In the genomic region with DNA sequence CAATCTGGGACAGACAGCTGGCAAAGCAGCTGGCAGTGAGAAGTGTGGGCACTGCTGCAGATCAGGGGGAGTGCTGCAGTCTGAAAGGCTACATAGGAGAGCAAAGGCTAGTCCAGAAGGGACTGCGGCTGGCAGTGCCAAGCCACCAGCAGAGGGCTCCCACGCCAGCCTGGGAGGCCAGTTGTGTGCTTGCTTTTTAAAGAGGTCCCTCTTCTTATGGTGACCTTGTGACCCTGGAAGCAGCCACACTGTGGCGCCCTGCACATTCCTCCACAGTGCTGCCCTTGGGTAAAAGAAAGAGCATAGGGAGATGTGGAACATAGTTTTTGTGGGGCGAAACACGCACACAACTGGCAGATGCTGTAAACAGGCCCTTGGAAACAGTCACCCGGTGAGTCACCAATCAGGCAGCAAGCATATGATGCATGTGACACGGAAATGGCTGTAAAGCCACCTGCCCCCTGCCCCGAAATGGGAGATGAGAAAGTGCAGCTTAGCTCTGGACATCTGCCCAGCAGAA, we compare ENCODE assay signal across 9 mouse cellular contexts. TPM values are rescaled to one million over a fixed set of nuclear protein-coding genes. Genes with fewer than 3 reads are reported as not detected.
DNase-seq lines count a peak whose midpoint lies in the region; ATAC-seq and TF ChIP-seq lines count a peak whose summit lies in the region.
"Had no signal": no experiment of that assay in that cellular context is flagged by ENCODE, and none has a peak within 500 bp of the region (broad histone marks: within the 10 kb centered on the region; RNA-seq: fewer than 3 reads in every experiment).

No protein-coding gene starts in this region.

- no peak overlapping the region for H3K4me3 ChIP-seq in hindbrain, postnatal 0 days (ENCODE audit: low read length)
- no peak overlapping the region for H3K4me3 ChIP-seq in hindbrain, embryonic 12.5 days
- no peak overlapping the region for H3K4me3 ChIP-seq in bone marrow, adult 2 months (replicated peaks; ENCODE audit: control insufficient read depth, low read depth, low read length)
- H3K4me3 ChIP-seq in embryonic facial prominence, embryonic 10.5 days, result no peak overlapping the region
- H3K4me3 ChIP-seq: forebrain, embryonic 12.5 days had no signal

- TF ChIP-seq POLR2A in bone marrow, adult 2 months (IDR thresholded peaks at IDR 0.05; ENCODE audit: borderline replicate concordance, control insufficient read depth, low read depth, low read length), result no peak

- H3K9me3 ChIP-seq in hindbrain, postnatal 0 days (ENCODE audit: low read length), result no peaks in the 10 kb centered on the region
- no peaks in the 10 kb centered on the region for H3K9me3 ChIP-seq in hindbrain, embryonic 12.5 days (replicated peaks)
- H3K9me3 ChIP-seq in embryonic facial prominence, embryonic 10.5 days, result no peaks in the 10 kb centered on the region
- H3K9me3 ChIP-seq: forebrain, embryonic 12.5 days had no signal

- no peak overlapping the region for H3K27ac ChIP-seq in hindbrain, postnatal 0 days
- H3K27ac ChIP-seq in hindbrain, embryonic 12.5 days, result no peak overlapping the region
- no peak overlapping the region for H3K27ac ChIP-seq in bone marrow, adult 2 months (ENCODE audit: control insufficient read depth, insufficient read depth, low read depth, low read length, poor library complexity)
- H3K27ac ChIP-seq in embryonic facial prominence, embryonic 10.5 days (replicated peaks), result no peak overlapping the region
- H3K27ac ChIP-seq: forebrain, embryonic 12.5 days had no signal

- no peaks in the 10 kb centered on the region for H3K4me1 ChIP-seq in hindbrain, postnatal 0 days (ENCODE audit: insufficient read depth, low read length)
- H3K4me1 ChIP-seq in hindbrain, embryonic 12.5 days, result no peaks in the 10 kb centered on the region
- H3K4me1 ChIP-seq in bone marrow, adult 2 months (ENCODE audit: control insufficient read depth, insufficient read depth, low read length), result no peaks in the 10 kb centered on the region; the same call in 1 of the 2 replicates
- H3K4me1 ChIP-seq in embryonic facial prominence, embryonic 10.5 days, result peaks cover 7% of the 10 kb centered on the region
- H3K4me1 ChIP-seq: forebrain, embryonic 12.5 days had no signal

- no peak overlapping the region for H3K4me2 ChIP-seq in hindbrain, postnatal 0 days (ENCODE audit: low read depth, low read length)
- no peak overlapping the region for H3K4me2 ChIP-seq in hindbrain, embryonic 12.5 days (replicated peaks)
- H3K4me2 ChIP-seq: forebrain, embryonic 12.5 days had no signal

- peaks cover 20% of the 10 kb centered on the region for H3K36me3 ChIP-seq in hindbrain, postnatal 0 days (ENCODE audit: insufficient read depth, low read length)
- peaks cover 33% of the 10 kb centered on the region for H3K36me3 ChIP-seq in hindbrain, embryonic 12.5 days
- peaks cover 61% of the 10 kb centered on the region for H3K36me3 ChIP-seq in embryonic facial prominence, embryonic 10.5 days (replicated peaks)

- ATAC-seq in hindbrain, postnatal 0 days, result no peak
- no peak for ATAC-seq in hindbrain, embryonic 12.5 days (ENCODE audit: low FRiP score)

- WGBS in hindbrain, postnatal 0 days, result 56% methylated on average over 8 of the region's 8 CpGs
- 66% methylated on average over 8 of the region's 8 CpGs for WGBS in hindbrain, embryonic 12.5 days
- WGBS in bone marrow, adult 2 months, result 90% methylated on average over 8 of the region's 8 CpGs
- 67% methylated on average over 8 of the region's 8 CpGs for WGBS in embryonic facial prominence, embryonic 10.5 days

- peak; percentile 57 for TF ChIP-seq CTCF in hindbrain, postnatal 0 days (IDR thresholded peaks at IDR 0.05; ENCODE audit: low read depth)
- peak; percentile 50; the same call in 1 of the 2 replicates for TF ChIP-seq CTCF in bone marrow, adult 2 months (IDR thresholded peaks at IDR 0.05; ENCODE audit: control insufficient read depth, insufficient read depth, low read length)

- H3K27me3 ChIP-seq in hindbrain, postnatal 0 days (ENCODE audit: insufficient read depth, low read length), result no peaks in the 10 kb centered on the region
- no peaks in the 10 kb centered on the region for H3K27me3 ChIP-seq in hindbrain, embryonic 12.5 days
- no peaks in the 10 kb centered on the region for H3K27me3 ChIP-seq in embryonic facial prominence, embryonic 10.5 days (replicated peaks; ENCODE audit: low read depth, poor library complexity, severe bottlenecking)
- H3K27me3 ChIP-seq: forebrain, embryonic 12.5 days had no signal

- H3K9ac ChIP-seq in hindbrain, postnatal 0 days (replicated peaks; ENCODE audit: low read length), result no peak overlapping the region
- H3K9ac ChIP-seq in hindbrain, embryonic 12.5 days, result no peak overlapping the region
- H3K9ac ChIP-seq: forebrain, embryonic 12.5 days had no signal

- no peak for DNase-seq in hindbrain, postnatal 0 days (ENCODE audit: low spot score)
- peak; percentile 35 for DNase-seq in thymus, postnatal 4 days
- no peak for DNase-seq in thymus, postnatal 36 days
- no peak for DNase-seq in embryonic facial prominence, embryonic 10.5 days (ENCODE audit: low spot score)
- DNase-seq in cerebellum, adult 8-10 months, result no peak
- DNase-seq: cerebellum, postnatal 14 days had no signal

RNA-seq across cellular contexts. Expression of a gene that starts 41.6 kb away (rescaled TPM):
- 6.4 and 10.4 TPM in 2 replicates for total RNA-seq in hindbrain, postnatal 0 days (2014; rRNA removed)
- 2.7 and 2.9 TPM in 2 replicates for polyA plus RNA-seq in hindbrain, postnatal 0 days (2015; fragmentation: Nextera tagmentation; extraction: Ambion mirVana)
- polyA plus RNA-seq in hindbrain, embryonic 12.5 days (2016; fragmentation: Nextera tagmentation; extraction: Ambion mirVana), result 23.4 and 28.0 TPM in 2 replicates
- 1.9 and 3.1 TPM in 2 replicates for polyA plus RNA-seq in bone marrow, adult 2 months (2011; ENCODE audit: insufficient read depth, insufficient read length, low replicate concordance, missing spikeins)
- 14.6 and 14.9 TPM in 2 replicates for polyA plus RNA-seq in embryonic facial prominence, embryonic 10.5 days (2016; fragmentation: Nextera tagmentation; extraction: Ambion mirVana)
